ENCODE assay signal across 22 mouse cellular contexts in genomic region chr7:110655230-110655629, GRCm38 (mm10). TPM values are rescaled to one million over a fixed set of nuclear protein-coding genes. Genes with fewer than 3 reads are reported as not detected.
DNase-seq lines count a peak whose midpoint lies in the region; ATAC-seq and TF ChIP-seq lines count a peak whose summit lies in the region.
"Had no signal": no experiment of that assay in that cellular context is flagged by ENCODE, and none has a peak within 500 bp of the region (broad histone marks: within the 10 kb centered on the region; RNA-seq: fewer than 3 reads in every experiment).

No protein-coding gene starts in this region.

- no peaks in the 10 kb centered on the region for H3K36me3 ChIP-seq in lung, postnatal 0 days (ENCODE audit: insufficient read depth, low read length)
- H3K36me3 ChIP-seq in kidney, embryonic 16.5 days (ENCODE audit: insufficient read depth, low read length): no peaks in the 10 kb centered on the region
- H3K36me3 ChIP-seq: G1E; heart, embryonic 10.5 days; hindbrain, embryonic 10.5 days; hindbrain, embryonic 13.5 days; intestine, embryonic 15.5 days had no signal

- H3K4me2 ChIP-seq in lung, postnatal 0 days (replicated peaks; ENCODE audit: low read depth, low read length): no peak overlapping the region
- H3K4me2 ChIP-seq in kidney, embryonic 16.5 days (replicated peaks; ENCODE audit: low read depth, low read length): no peak overlapping the region
- H3K4me2 ChIP-seq: hindbrain, embryonic 13.5 days; intestine, embryonic 15.5 days had no signal

- DNase-seq in lung, postnatal 0 days (ENCODE audit: low spot score): peak; percentile 31
- DNase-seq in lung, postnatal 4 days: no peak
- DNase-seq in Muller cell, postnatal 12 days (ENCODE audit: inconsistent ontology term): peak; percentile 80
- DNase-seq in fibroblast of lung, adult 2 months (ENCODE audit: low read depth): peak; percentile 67
- DNase-seq in testis, postnatal 10 days (ENCODE audit: low spot score): no peak
- DNase-seq: B cell, adult 2 months; cerebellum, adult 18-20 months; cerebellum, adult 9-10 months; cerebellum, postnatal 14 days; forebrain, postnatal 0 days; gastrocnemius, postnatal 10 days; gastrocnemius, postnatal 36 days; heart, adult 2 months had no signal

- WGBS in lung, postnatal 0 days: 54% methylated on average over 3 of the region's 3 CpGs
- 78% methylated on average over 3 of the region's 3 CpGs for whole genome bisulfite sequencing in kidney, embryonic 16.5 days

- no peak overlapping the region for H3K4me3 ChIP-seq in lung, postnatal 0 days (ENCODE audit: low read depth, low read length)
- no peak overlapping the region for H3K4me3 ChIP-seq in kidney, embryonic 16.5 days (ENCODE audit: low read length)
- H3K4me3 ChIP-seq: heart, adult 2 months; heart, embryonic 10.5 days; hindbrain, embryonic 10.5 days; hindbrain, embryonic 13.5 days; intestine, embryonic 15.5 days had no signal

- H3K4me1 ChIP-seq in lung, postnatal 0 days (ENCODE audit: insufficient read depth, low read depth, low read length): no peaks in the 10 kb centered on the region
- no peaks in the 10 kb centered on the region for H3K4me1 ChIP-seq in kidney, embryonic 16.5 days (ENCODE audit: insufficient read depth, low read length)
- H3K4me1 ChIP-seq: hindbrain, embryonic 10.5 days; hindbrain, embryonic 13.5 days had no signal

- TF ChIP-seq CTCF in lung, postnatal 0 days (IDR thresholded peaks at IDR 0.05): no peak

- H3K9ac ChIP-seq in lung, postnatal 0 days (replicated peaks; ENCODE audit: low read depth): no peak overlapping the region
- H3K9ac ChIP-seq in kidney, embryonic 16.5 days (replicated peaks; ENCODE audit: low read length): no peak overlapping the region
- H3K9ac ChIP-seq: forebrain, postnatal 0 days; hindbrain, embryonic 13.5 days; intestine, embryonic 15.5 days had no signal

- TF ChIP-seq EP300 in lung, postnatal 0 days (IDR thresholded peaks at IDR 0.05): no peak

- no peak for ATAC-seq in lung, postnatal 0 days
- no peak for ATAC-seq in kidney, embryonic 16.5 days (ENCODE audit: low FRiP score, low TSS enrichment)
- ATAC-seq: forebrain, embryonic 14.5 days; forebrain, postnatal 0 days; hindbrain, embryonic 16.5 days had no signal

- no peak overlapping the region for H3K27ac ChIP-seq in lung, postnatal 0 days (ENCODE audit: low read length)
- no peak overlapping the region for H3K27ac ChIP-seq in kidney, embryonic 16.5 days (ENCODE audit: low read length)
- H3K27ac ChIP-seq: heart, adult 2 months; hindbrain, embryonic 10.5 days; hindbrain, embryonic 13.5 days; intestine, embryonic 15.5 days had no signal

- H3K9me3 ChIP-seq in lung, postnatal 0 days (ENCODE audit: low read length): no peaks in the 10 kb centered on the region
- no peaks in the 10 kb centered on the region for H3K9me3 ChIP-seq in kidney, embryonic 16.5 days (ENCODE audit: low read length)
- H3K9me3 ChIP-seq: G1E; heart, embryonic 10.5 days; hindbrain, embryonic 10.5 days; hindbrain, embryonic 13.5 days; intestine, embryonic 15.5 days had no signal

- H3K27me3 ChIP-seq in lung, postnatal 0 days (replicated peaks; ENCODE audit: insufficient read depth, low read length): no peaks in the 10 kb centered on the region
- no peaks in the 10 kb centered on the region for H3K27me3 ChIP-seq in kidney, embryonic 16.5 days (ENCODE audit: insufficient read depth, low read length)
- H3K27me3 ChIP-seq: CH12.LX; hindbrain, embryonic 13.5 days; intestine, embryonic 15.5 days had no signal

RNA-seq across cellular contexts. Expression of gene Adm, which starts 27.8 kb away (rescaled TPM):
- polyA plus RNA-seq in lung, postnatal 0 days (2015; fragmentation: Nextera tagmentation; extraction: Ambion mirVana): 4.8 and 7.8 TPM in 2 replicates
- polyA plus RNA-seq in kidney, embryonic 16.5 days (2015; fragmentation: Nextera tagmentation; extraction: Ambion mirVana): 10.1 and 11.4 TPM in 2 replicates
- polyA plus RNA-seq: G1E had no signal

RNA-seq across cellular contexts. Expression of gene Sbf2, which starts 40.5 kb away (rescaled TPM):
- polyA plus RNA-seq in lung, postnatal 0 days (2015; fragmentation: Nextera tagmentation; extraction: Ambion mirVana): 23.3 and 25.7 TPM in 2 replicates
- polyA plus RNA-seq in kidney, embryonic 16.5 days (2015; fragmentation: Nextera tagmentation; extraction: Ambion mirVana): 32.1 and 36.7 TPM in 2 replicates
- polyA plus RNA-seq: G1E had no signal

Comparison
In these comparisons a context has a peak if more than half of its experiments do, and no peak if none do; other contexts are left out.
1. DNase-seq: peak in lung, postnatal 0 days (single experiment), Muller cell, postnatal 12 days (single experiment) and fibroblast of lung, adult 2 months (single experiment); none in lung, postnatal 4 days (0 of 2) and testis, postnatal 10 days (single experiment).